Mouse (Mus musculus): ENCODE results near the gene Chaf1b. TPM values are rescaled to one million over a fixed set of nuclear protein-coding genes. Genes with fewer than 3 reads are reported as not detected.

Chaf1b gene
- polyA plus RNA-seq, 1 experiment, result 5.3 TPM

GRCm38 (mm10) chr16:93912808-93913207 is 29.1 kb downstream of the Chaf1b start:
- no peak for DNase-seq (ENCODE audit: low read depth)

- DNase-seq (ENCODE audit: low read depth), result peak; percentile 76
Measured at GRCm38 (mm10) chr16:93913881-93914576, 30.3 kb downstream of the Chaf1b start.

- no peak for DNase-seq (ENCODE audit: low read depth)
Measured at GRCm38 (mm10) chr16:93915338-93915849, 31.7 kb downstream of the Chaf1b start.

GRCm38 (mm10) chr16:93917712-93918678 is 34.3 kb downstream of the Chaf1b start:
- peak; percentile 64 for DNase-seq (ENCODE audit: low read depth)

- no peak for DNase-seq (ENCODE audit: low read depth)
Measured at GRCm38 (mm10) chr16:93918679-93919060, 35.0 kb downstream of the Chaf1b start.

GRCm38 (mm10) chr16:93919189-93919588 is 35.5 kb downstream of the Chaf1b start:
- no peak for DNase-seq (ENCODE audit: low read depth)

GRCm38 (mm10) chr16:93920673-93921072 is 37.0 kb downstream of the Chaf1b start:
- no peak for DNase-seq (ENCODE audit: low read depth)

GRCm38 (mm10) chr16:93922835-93923389 is 39.2 kb downstream of the Chaf1b start:
- no peak for DNase-seq (ENCODE audit: low read depth)

- no peak for DNase-seq (ENCODE audit: low read depth)
Measured at GRCm38 (mm10) chr16:93923788-93924187, 40.1 kb downstream of the Chaf1b start.

GRCm38 (mm10) chr16:93925684-93926247 is 42.1 kb downstream of the Chaf1b start:
- no peak for DNase-seq (ENCODE audit: low read depth)

GRCm38 (mm10) chr16:93929370-93930032 is 45.8 kb downstream of the Chaf1b start:
- DNase-seq (ENCODE audit: low read depth), result no peak

- DNase-seq (ENCODE audit: low read depth), result no peak
Measured at GRCm38 (mm10) chr16:93932185-93933168, 48.8 kb downstream of the Chaf1b start.

GRCm38 (mm10) chr16:93934588-93934987 is 50.9 kb downstream of the Chaf1b start:
- DNase-seq (ENCODE audit: low read depth), result no peak

- no peak for DNase-seq (ENCODE audit: low read depth)
Measured at GRCm38 (mm10) chr16:93935009-93935408, 51.3 kb downstream of the Chaf1b start.

GRCm38 (mm10) chr16:93938400-93938846 is 54.7 kb downstream of the Chaf1b start:
- DNase-seq (ENCODE audit: low read depth), result no peak

GRCm38 (mm10) chr16:93939961-93940360 is 56.3 kb downstream of the Chaf1b start:
- DNase-seq (ENCODE audit: low read depth), result no peak

GRCm38 (mm10) chr16:93941781-93942567 is 58.3 kb downstream of the Chaf1b start:
- DNase-seq (ENCODE audit: low read depth), result no peak

GRCm38 (mm10) chr16:93942796-93943502 is 59.2 kb downstream of the Chaf1b start:
- no peak for DNase-seq (ENCODE audit: low read depth)

- DNase-seq (ENCODE audit: low read depth), result no peak
Measured at GRCm38 (mm10) chr16:93944301-93944700, 60.6 kb downstream of the Chaf1b start.

All from gonadal fat pad, adult 2 months (tissue).